Mouse (Mus musculus): ENCODE data around the gene Lpin2. TPM values are rescaled to one million over a fixed set of nuclear protein-coding genes. Genes with fewer than 3 reads are reported as not detected.

The Lpin2 gene
- polyA plus RNA-seq (2015; fragmentation: Nextera tagmentation; extraction: Ambion mirVana): 65.8 and 78.4 TPM in 2 replicates

- no peaks in the 10 kb centered on the region for H3K9me3 ChIP-seq (ENCODE audit: low read length)
- H3K9ac ChIP-seq (replicated peaks; ENCODE audit: low read length): peak within 1 kb of the TSS; percentile 98
- peak within 1 kb of the TSS; percentile 86 for H3K4me2 ChIP-seq (replicated peaks; ENCODE audit: low read depth, low read length)
- H3K27ac ChIP-seq (ENCODE audit: low read length): peak within 1 kb of the TSS; percentile 87
- WGBS: 14% methylated on average over 6 of the region's 6 CpGs
- no peaks in the 10 kb centered on the region for H3K36me3 ChIP-seq (ENCODE audit: insufficient read depth, low read length)
- peak within 1 kb of the TSS; percentile 88 for H3K4me3 ChIP-seq (ENCODE audit: low read length)
- ATAC-seq (ENCODE audit: low FRiP score, low TSS enrichment): no peak
- peaks cover 51% of the 10 kb centered on the region for H3K4me1 ChIP-seq (ENCODE audit: insufficient read depth, low read length)
- no peaks in the 10 kb centered on the region for H3K27me3 ChIP-seq (ENCODE audit: insufficient read depth, low read length)
Measured at GRCm38 (mm10) chr17:71182211-71182721, at the start of gene Lpin2. Gene Lpin2 (plus strand): TSS chr17:71182560.

DNA sequence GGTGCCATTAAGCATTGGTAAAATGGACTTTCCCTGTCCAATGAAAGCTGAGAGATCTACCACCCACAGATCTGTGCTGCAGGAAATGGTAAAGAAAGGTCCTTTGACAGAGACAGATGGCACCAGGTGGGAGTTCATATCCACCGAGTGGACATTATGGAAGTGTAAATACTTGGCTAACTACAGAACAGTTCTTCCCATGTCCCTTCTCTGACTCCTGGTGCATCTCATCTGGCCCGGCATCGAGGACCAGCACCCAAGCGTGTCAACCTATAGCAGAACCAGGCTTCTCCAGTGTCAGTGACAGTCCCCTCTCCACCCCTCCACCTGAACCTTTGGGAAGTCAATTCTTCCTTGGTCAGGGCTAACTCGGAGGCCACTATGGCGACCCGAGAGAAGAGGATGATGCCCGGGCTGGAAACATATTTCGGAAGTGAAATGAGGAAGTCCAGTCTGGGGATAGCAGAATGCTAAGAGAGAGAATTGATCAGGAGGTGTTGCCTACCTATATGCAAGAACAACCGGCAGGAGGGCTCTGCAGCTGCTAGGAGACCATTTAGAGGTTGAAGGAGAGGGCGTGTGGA lies 49.4 kb upstream of the Lpin2 start:
- H3K9me3 ChIP-seq (ENCODE audit: low read length): no peaks in the 10 kb centered on the region
- WGBS: 56% methylated on average over 11 of the region's 11 CpGs
- no peak overlapping the region for H3K9ac ChIP-seq (replicated peaks; ENCODE audit: low read length)
- no peak overlapping the region for H3K27ac ChIP-seq (ENCODE audit: low read length)
- H3K27me3 ChIP-seq (ENCODE audit: insufficient read depth, low read length): no peaks in the 10 kb centered on the region
- H3K36me3 ChIP-seq (ENCODE audit: insufficient read depth, low read length): no peaks in the 10 kb centered on the region
- H3K4me1 ChIP-seq (ENCODE audit: insufficient read depth, low read length): peaks cover 43% of the 10 kb centered on the region
- no peak for ATAC-seq (ENCODE audit: low FRiP score, low TSS enrichment)
- H3K4me3 ChIP-seq (ENCODE audit: low read length): no peak overlapping the region
- H3K4me2 ChIP-seq (replicated peaks; ENCODE audit: low read depth, low read length): no peak overlapping the region

DNA sequence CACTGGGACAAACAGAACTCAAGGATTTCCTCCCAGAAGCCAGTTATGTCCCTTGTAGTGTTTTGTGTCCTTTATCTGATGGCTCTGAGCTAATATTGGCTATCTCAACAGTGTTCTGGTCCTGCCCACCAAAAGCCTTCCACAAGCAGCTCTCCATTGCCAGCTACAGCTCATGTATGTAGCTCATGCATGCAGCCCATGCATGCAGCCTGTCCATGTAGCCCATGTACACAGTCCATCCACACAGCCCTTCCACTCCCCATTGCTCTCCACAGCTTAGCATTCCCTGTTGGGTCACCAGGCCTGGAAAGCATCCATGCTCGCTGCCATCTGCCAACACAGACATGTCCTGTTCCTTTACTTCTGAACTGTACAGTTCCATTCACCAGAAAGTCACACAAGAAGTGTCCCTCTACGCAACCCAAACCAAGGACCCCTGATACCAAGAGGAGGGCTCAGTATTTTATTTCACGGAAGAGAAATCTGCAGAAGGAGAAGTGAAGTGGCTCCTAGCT lies 47.9 kb upstream of the Lpin2 start:
- H3K9ac ChIP-seq (replicated peaks; ENCODE audit: low read length): no peak overlapping the region
- no peak overlapping the region for H3K27ac ChIP-seq (ENCODE audit: low read length)
- WGBS: 92% methylated on average over 3 of the region's 3 CpGs
- ATAC-seq (ENCODE audit: low FRiP score, low TSS enrichment): no peak
- H3K27me3 ChIP-seq (ENCODE audit: insufficient read depth, low read length): no peaks in the 10 kb centered on the region
- H3K4me2 ChIP-seq (replicated peaks; ENCODE audit: low read depth, low read length): no peak overlapping the region
- H3K36me3 ChIP-seq (ENCODE audit: insufficient read depth, low read length): no peaks in the 10 kb centered on the region
- H3K9me3 ChIP-seq (ENCODE audit: low read length): no peaks in the 10 kb centered on the region
- peaks cover 31% of the 10 kb centered on the region for H3K4me1 ChIP-seq (ENCODE audit: insufficient read depth, low read length)
- no peak overlapping the region for H3K4me3 ChIP-seq (ENCODE audit: low read length)

DNA sequence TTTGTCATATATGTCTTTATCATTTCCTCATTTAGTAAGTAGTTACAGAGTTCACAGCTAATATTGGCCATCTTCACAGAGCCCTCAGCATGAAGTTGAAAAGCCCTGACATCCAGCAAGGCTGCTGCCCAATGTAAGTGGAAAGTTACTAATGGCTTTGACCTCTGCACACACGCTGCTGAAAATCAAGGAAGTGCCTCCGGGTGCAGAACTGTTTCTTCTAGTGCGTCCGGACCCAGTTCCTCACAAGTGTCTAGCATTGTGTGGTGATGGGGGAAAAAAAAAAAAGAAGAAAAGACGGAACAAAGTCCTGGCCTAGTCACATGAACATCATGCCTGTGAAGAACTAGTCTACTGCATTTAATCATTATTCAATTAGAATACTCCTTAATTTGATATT lies 47.3 kb upstream of the Lpin2 start:
- no peaks in the 10 kb centered on the region for H3K9me3 ChIP-seq (ENCODE audit: low read length)
- no peak overlapping the region for H3K4me2 ChIP-seq (replicated peaks; ENCODE audit: low read depth, low read length)
- peaks cover 25% of the 10 kb centered on the region for H3K4me1 ChIP-seq (ENCODE audit: insufficient read depth, low read length)
- H3K4me3 ChIP-seq (ENCODE audit: low read length): no peak overlapping the region
- H3K27ac ChIP-seq (ENCODE audit: low read length): no peak overlapping the region
- no peak for ATAC-seq (ENCODE audit: low FRiP score, low TSS enrichment)
- H3K36me3 ChIP-seq (ENCODE audit: insufficient read depth, low read length): no peaks in the 10 kb centered on the region
- 16% methylated on average over 5 of the region's 5 CpGs for WGBS
- no peak overlapping the region for H3K9ac ChIP-seq (replicated peaks; ENCODE audit: low read length)
- no peaks in the 10 kb centered on the region for H3K27me3 ChIP-seq (ENCODE audit: insufficient read depth, low read length)

GRCm38 (mm10) chr17:71135866-71136265 lies 46.5 kb upstream of the Lpin2 start:
- H3K27ac ChIP-seq (ENCODE audit: low read length): no peak overlapping the region
- H3K9me3 ChIP-seq (ENCODE audit: low read length): no peaks in the 10 kb centered on the region
- no peak overlapping the region for H3K4me2 ChIP-seq (replicated peaks; ENCODE audit: low read depth, low read length)
- 70% methylated on average over 5 of the region's 5 CpGs for WGBS
- H3K4me1 ChIP-seq (ENCODE audit: insufficient read depth, low read length): peaks cover 19% of the 10 kb centered on the region
- ATAC-seq (ENCODE audit: low FRiP score, low TSS enrichment): no peak
- H3K9ac ChIP-seq (replicated peaks; ENCODE audit: low read length): no peak overlapping the region
- H3K27me3 ChIP-seq (ENCODE audit: insufficient read depth, low read length): no peaks in the 10 kb centered on the region
- H3K4me3 ChIP-seq (ENCODE audit: low read length): no peak overlapping the region
- H3K36me3 ChIP-seq (ENCODE audit: insufficient read depth, low read length): no peaks in the 10 kb centered on the region

DNA sequence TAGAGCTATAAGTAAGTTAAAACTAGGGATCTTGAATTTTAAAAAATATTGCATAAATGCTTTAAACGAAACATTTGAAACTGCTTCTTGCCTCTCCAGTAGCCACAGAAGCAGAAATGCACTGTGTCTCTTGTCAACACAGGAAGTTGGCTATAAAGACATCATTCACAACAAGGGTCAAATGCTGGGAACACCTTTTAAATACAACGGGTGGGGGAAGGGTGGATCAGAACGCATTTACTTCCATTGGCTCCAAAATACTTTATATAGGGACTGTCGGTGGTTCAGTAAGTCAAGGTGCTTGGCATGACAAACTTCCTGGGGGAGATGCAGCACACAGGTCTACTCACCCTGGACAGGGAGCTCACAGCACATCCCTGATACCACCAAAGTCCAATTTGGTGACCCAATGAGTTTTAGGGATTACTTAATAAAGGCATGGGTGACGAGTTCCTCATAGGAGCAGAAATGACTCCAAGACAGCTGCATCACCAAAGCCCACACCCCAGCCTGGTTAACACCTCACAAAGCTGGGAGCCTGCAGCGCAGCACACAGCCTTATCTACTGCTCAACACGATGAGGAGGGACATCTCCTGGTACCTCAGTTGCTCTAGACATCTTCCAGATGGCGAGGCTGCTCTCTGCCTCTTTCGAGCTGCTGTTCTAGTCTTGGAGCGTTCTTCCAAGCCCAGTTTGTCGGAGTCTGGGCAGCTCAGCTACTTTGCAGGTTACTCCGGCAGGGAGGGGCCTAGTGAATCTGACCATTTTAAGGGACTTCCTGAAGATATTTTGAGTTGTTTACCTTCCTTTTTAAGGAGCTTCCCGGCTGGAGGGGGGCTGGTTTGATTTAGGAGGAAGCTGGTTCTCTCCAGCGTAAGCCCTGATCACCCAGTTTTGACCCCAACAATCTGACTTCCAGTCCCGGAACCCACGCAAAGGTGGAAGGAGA lies 45.7 kb upstream of the Lpin2 start:
- WGBS: 51% methylated on average over 16 of the region's 16 CpGs
- H3K27me3 ChIP-seq (ENCODE audit: insufficient read depth, low read length): no peaks in the 10 kb centered on the region
- H3K4me3 ChIP-seq (ENCODE audit: low read length): no peak overlapping the region
- no peaks in the 10 kb centered on the region for H3K36me3 ChIP-seq (ENCODE audit: insufficient read depth, low read length)
- no peak overlapping the region for H3K9ac ChIP-seq (replicated peaks; ENCODE audit: low read length)
- peak overlapping the region; percentile 38; the same call in 1 of the 2 replicates for H3K27ac ChIP-seq (ENCODE audit: low read length)
- no peak for ATAC-seq (ENCODE audit: low FRiP score, low TSS enrichment)
- peaks cover 19% of the 10 kb centered on the region for H3K4me1 ChIP-seq (ENCODE audit: insufficient read depth, low read length)
- H3K9me3 ChIP-seq (ENCODE audit: low read length): no peaks in the 10 kb centered on the region
- 0 out of 2 replicates have a peak overlapping the region, but pooled peaks have one; percentile 14 for H3K4me2 ChIP-seq (replicated peaks; ENCODE audit: low read depth, low read length)

GRCm38 (mm10) chr17:71137334-71137721 lies 45.0 kb upstream of the Lpin2 start:
- 74% methylated on average over 2 of the region's 2 CpGs for WGBS
- no peak overlapping the region for H3K4me2 ChIP-seq (replicated peaks; ENCODE audit: low read depth, low read length)
- peak; percentile 49; the same call in 1 of the 2 replicates for ATAC-seq (ENCODE audit: low FRiP score, low TSS enrichment)

GRCm38 (mm10) chr17:71142068-71142467 lies 40.3 kb upstream of the Lpin2 start:
- H3K27ac ChIP-seq (ENCODE audit: low read length): no peak overlapping the region
- no peak overlapping the region for H3K9ac ChIP-seq (replicated peaks; ENCODE audit: low read length)
- ATAC-seq (ENCODE audit: low FRiP score, low TSS enrichment): no peak
- WGBS: 90% methylated on average over 4 of the region's 4 CpGs
- H3K36me3 ChIP-seq (ENCODE audit: insufficient read depth, low read length): no peaks in the 10 kb centered on the region
- no peaks in the 10 kb centered on the region for H3K9me3 ChIP-seq (ENCODE audit: low read length)
- no peaks in the 10 kb centered on the region for H3K27me3 ChIP-seq (ENCODE audit: insufficient read depth, low read length)
- H3K4me2 ChIP-seq (replicated peaks; ENCODE audit: low read depth, low read length): no peak overlapping the region
- H3K4me1 ChIP-seq (ENCODE audit: insufficient read depth, low read length): no peaks in the 10 kb centered on the region; the same call in 1 of the 2 replicates
- no peak overlapping the region for H3K4me3 ChIP-seq (ENCODE audit: low read length)

More at GRCm38 (mm10) chr17:71137334-71137721, 45.0 kb upstream of the Lpin2 start:
- no peak overlapping the region for H3K4me3 ChIP-seq (ENCODE audit: low read length)
- no peaks in the 10 kb centered on the region for H3K27me3 ChIP-seq (ENCODE audit: insufficient read depth, low read length)
- H3K9me3 ChIP-seq (ENCODE audit: low read length): no peaks in the 10 kb centered on the region
- no peaks in the 10 kb centered on the region for H3K36me3 ChIP-seq (ENCODE audit: insufficient read depth, low read length)
- peaks cover 19% of the 10 kb centered on the region for H3K4me1 ChIP-seq (ENCODE audit: insufficient read depth, low read length)
- H3K27ac ChIP-seq (ENCODE audit: low read length): no peak overlapping the region
- no peak overlapping the region for H3K9ac ChIP-seq (replicated peaks; ENCODE audit: low read length)

- Histone ChIP-seq H3K4me3 (ENCODE audit: low read length) (no peak overlapping the region), H3K4me2 (replicated peaks; ENCODE audit: low read depth, low read length) (no peak overlapping the region), H3K9me3 (ENCODE audit: low read length) (no peaks in the 10 kb centered on the region), H3K27ac (ENCODE audit: low read length) (no peak overlapping the region), H3K9ac (replicated peaks; ENCODE audit: low read length) (no peak overlapping the region), H3K27me3 (ENCODE audit: insufficient read depth, low read length) (no peaks in the 10 kb centered on the region), H3K36me3 (ENCODE audit: insufficient read depth, low read length) (no peaks in the 10 kb centered on the region), H3K4me1 (ENCODE audit: insufficient read depth, low read length) (no peaks in the 10 kb centered on the region)
- ATAC-seq (ENCODE audit: low FRiP score, low TSS enrichment): no peak
- 72% methylated on average over 4 of the region's 4 CpGs for WGBS
Measured at GRCm38 (mm10) chr17:71143155-71143554, 39.2 kb upstream of the Lpin2 start.

All from kidney, embryonic 16.5 days (tissue).